Mouse (Mus musculus) liver, embryonic 13.5 days (tissue): Measurements from ENCODE around the gene Appbp2. TPM values are rescaled to one million over a fixed set of nuclear protein-coding genes. Genes with fewer than 3 reads are reported as not detected.
A peak's percentile ranks its signal among the peaks of the same experiment; 100 is the strongest.
"Not testable (repeated sequence)": the region's sequence is repeated elsewhere in the genome, so short reads cannot be mapped to it uniquely, and the experiment has no call there.

ENCODE experiments used
- ATAC-seq: fragments of 200-750 bp; cut with Nextera tagmentation; 2 replicates; pipeline ENCODE4 v1.8.0; 2017; ENCODE audit warnings: low read depth, mild to moderate bottlenecking, moderate number of reproducible peaks, moderate library complexity
- DNase-seq: peaks from one replicate; pipeline ENCODE4 v3.0.0; 2022
- H3K27ac ChIP-seq: fragments of 300-500 bp; sonication (generic); 2 replicates; pipeline ENCODE4 v1.5.1; 2015; ENCODE audit warnings: moderate library complexity, mild to moderate bottlenecking, inconsistent platforms
- H3K27me3 ChIP-seq: fragments of 300-500 bp; sonication (generic); 2 replicates; pipeline ENCODE4 v1.6.1; 2015; ENCODE audit warnings: mild to moderate bottlenecking, inconsistent platforms
- H3K36me3 ChIP-seq: fragments of 300-500 bp; sonication (generic); 2 replicates; pipeline ENCODE4 v1.6.1; 2015; ENCODE audit warnings: mild to moderate bottlenecking, inconsistent platforms
- H3K4me1 ChIP-seq: fragments of 300-500 bp; sonication (generic); replicated peaks from 2 replicates; pipeline ENCODE4 v1.6.1; 2015; ENCODE audit warnings: inconsistent platforms
- H3K4me2 ChIP-seq: fragments of 300-500 bp; sonication (generic); 2 replicates; pipeline ENCODE4 v1.6.1; 2015; ENCODE audit warnings: inconsistent platforms, mild to moderate bottlenecking, moderate library complexity
- H3K4me3 ChIP-seq: fragments of 300-500 bp; sonication (generic); replicated peaks from 2 replicates; pipeline ENCODE4 v1.5.1; 2015; ENCODE audit warnings: mild to moderate bottlenecking, inconsistent platforms
- H3K9ac ChIP-seq: fragments of 300-500 bp; sonication (generic); 2 replicates; pipeline ENCODE4 v1.6.1; 2015; ENCODE audit warnings: mild to moderate bottlenecking, inconsistent platforms
- H3K9me3 ChIP-seq: fragments of 300-500 bp; sonication (generic); replicated peaks from 2 replicates; pipeline ENCODE4 v1.6.1; 2016; ENCODE audit warnings: inconsistent platforms
- WGBS: fragments of 180-500 bp; shearing (Covaris S2); methylation state at CpG from one replicate; pipeline ENCODE4 v1.1.7; 2015; ENCODE audit not compliant: insufficient replicate concordance; 5-methylcytosine and 5-hydroxymethylcytosine counted together
- polyA plus RNA-seq: library from polyadenylated mRNA; unstranded; fragments of >200 nt; fragmentation: Nextera tagmentation; extraction: Ambion mirVana; gene quantifications from 2 replicates; pipeline ENCODE4 v1.2.1, GENCODE M21; 2015

Gene Appbp2
- polyA plus RNA-seq, 1 experiment from 2014 or later, result 15.7 TPM

DNA sequence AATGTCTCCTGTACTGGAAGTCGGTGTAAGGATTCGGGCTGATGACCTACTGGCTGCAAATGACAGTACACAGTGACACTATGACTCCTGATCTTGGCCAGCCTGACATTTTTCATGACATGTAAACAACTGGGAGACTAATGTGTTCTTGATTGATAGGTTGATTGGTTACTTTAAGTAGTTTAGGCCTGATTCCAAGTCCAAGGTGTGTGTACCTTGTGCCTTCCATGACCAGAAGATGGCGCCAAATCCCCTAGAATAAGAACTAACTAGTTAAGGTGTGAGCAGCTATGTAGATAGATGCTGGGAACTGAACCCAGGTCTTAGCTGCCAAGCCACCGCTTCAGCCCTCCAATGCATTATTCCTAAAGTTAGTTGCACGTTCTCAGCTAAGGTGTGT is 50.8 kb downstream of the Appbp2 start:
- ATAC-seq (peak; percentile 42; the same call in 1 of the 2 replicates), DNase-seq (peak; percentile 57)
- H3K9me3 ChIP-seq, result no peaks in the 10 kb centered on the region
- H3K36me3 ChIP-seq, result peaks cover 4% of the 10 kb centered on the region; the same call in 1 of the 2 replicates
- no peak overlapping the region for H3K27ac ChIP-seq
- no peak overlapping the region for H3K4me3 ChIP-seq
- no peak overlapping the region for H3K4me2 ChIP-seq
- no peaks in the 10 kb centered on the region for H3K27me3 ChIP-seq
- no peak overlapping the region for H3K9ac ChIP-seq
- 71% methylated on average over 5 of the region's 5 CpGs for WGBS
- peaks cover 19% of the 10 kb centered on the region for H3K4me1 ChIP-seq

GRCm38 (mm10) chr11:85183284-85183779 is 51.6 kb downstream of the Appbp2 start:
- peak overlapping the region; percentile 61 for H3K4me3 ChIP-seq
- no peak overlapping the region for H3K27ac ChIP-seq
- H3K9me3 ChIP-seq, result no peaks in the 10 kb centered on the region
- peak overlapping the region; percentile 67 for H3K9ac ChIP-seq
- no peaks in the 10 kb centered on the region for H3K36me3 ChIP-seq
- H3K27me3 ChIP-seq, result no peaks in the 10 kb centered on the region
- 35% methylated on average over 13 of the region's 13 CpGs for WGBS
- DNase-seq (no peak), ATAC-seq (0 out of 2 replicates have a peak, but pooled peaks have one; percentile 21)
- H3K4me2 ChIP-seq, result peak overlapping the region; percentile 78
- peaks cover 12% of the 10 kb centered on the region for H3K4me1 ChIP-seq

DNA sequence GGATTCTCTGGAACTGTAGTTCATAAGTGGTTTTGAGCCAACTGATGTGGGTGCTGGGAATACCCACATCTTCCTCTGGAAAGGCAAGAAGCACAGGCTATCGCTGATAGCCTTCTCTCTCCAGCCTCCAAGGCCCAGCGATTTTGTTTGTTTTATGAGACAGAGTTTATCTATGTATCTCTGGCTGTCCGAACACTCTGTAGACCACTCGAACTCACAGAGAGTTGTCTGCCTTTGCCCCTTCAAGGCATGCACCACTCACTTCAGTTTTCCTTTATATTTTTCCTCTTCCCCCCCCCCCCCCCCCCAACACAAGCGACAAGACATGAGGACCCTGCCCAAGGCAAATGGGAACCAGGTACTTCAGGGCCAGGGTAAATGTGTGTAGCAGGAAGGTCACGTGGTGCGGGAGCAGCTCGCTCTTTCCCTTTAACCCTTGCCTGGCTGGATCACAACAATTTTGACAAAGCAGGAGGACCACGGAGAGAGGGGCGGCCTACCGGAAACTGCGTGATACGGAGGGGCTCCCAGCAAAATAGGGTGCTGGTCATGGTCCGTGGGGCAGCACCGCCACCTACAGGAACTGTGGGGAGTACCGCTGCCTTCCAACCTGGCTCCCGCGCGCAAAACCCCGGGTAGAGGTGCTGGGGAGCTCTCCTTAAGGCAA is 52.2 kb downstream of the Appbp2 start:
- peak; percentile 79 for ATAC-seq
- peaks cover 12% of the 10 kb centered on the region for H3K4me1 ChIP-seq
- H3K27ac ChIP-seq, result 0 out of 2 replicates have a peak overlapping the region, but pooled peaks have one; percentile 29
- H3K27me3 ChIP-seq, result no peaks in the 10 kb centered on the region
- 4% methylated on average over 20 of the region's 20 CpGs for WGBS
- peak overlapping the region; percentile 78 for H3K4me2 ChIP-seq
- H3K4me3 ChIP-seq, result peak overlapping the region; percentile 61
- H3K36me3 ChIP-seq, result no peaks in the 10 kb centered on the region
- peak; percentile 70 for DNase-seq
- H3K9ac ChIP-seq, result peak overlapping the region; percentile 67
- H3K9me3 ChIP-seq, result no peaks in the 10 kb centered on the region

GRCm38 (mm10) chr11:85178413-85178812 is 56.5 kb downstream of the Appbp2 start:
- H3K9ac ChIP-seq, result no peak overlapping the region
- no peak overlapping the region for H3K4me2 ChIP-seq
- ATAC-seq (no peak), DNase-seq (no peak)
- no peak overlapping the region for H3K4me3 ChIP-seq
- H3K9me3 ChIP-seq, result no peaks in the 10 kb centered on the region
- no peaks in the 10 kb centered on the region for H3K27me3 ChIP-seq
- H3K36me3 ChIP-seq, result no peaks in the 10 kb centered on the region
- H3K27ac ChIP-seq, result no peak overlapping the region
- WGBS, result 60% methylated on average over 4 of the region's 4 CpGs
- H3K4me1 ChIP-seq, result peaks cover 12% of the 10 kb centered on the region

- ATAC-seq (no peak), DNase-seq (no peak)
- Histone ChIP-seq H3K9ac (no peak overlapping the region), H3K4me1 (peaks cover 5% of the 10 kb centered on the region), H3K27ac (no peak overlapping the region), H3K36me3 (no peaks in the 10 kb centered on the region), H3K4me2 (no peak overlapping the region), H3K4me3 (no peak overlapping the region), H3K9me3 (no peaks in the 10 kb centered on the region), H3K27me3 (no peaks in the 10 kb centered on the region)
- WGBS, result 56% methylated on average over 6 of the region's 6 CpGs
Measured at GRCm38 (mm10) chr11:85177761-85178160, 57.2 kb downstream of the Appbp2 start.

- no peak overlapping the region for H3K27ac ChIP-seq
- peaks cover 2% of the 10 kb centered on the region for H3K4me1 ChIP-seq
- H3K27me3 ChIP-seq, result no peaks in the 10 kb centered on the region
- no peak overlapping the region for H3K4me2 ChIP-seq
- H3K36me3 ChIP-seq, result no peaks in the 10 kb centered on the region
- 69% methylated on average over 3 of the region's 3 CpGs for WGBS
- H3K4me3 ChIP-seq, result no peak overlapping the region
- H3K9me3 ChIP-seq, result no peaks in the 10 kb centered on the region
- no peak overlapping the region for H3K9ac ChIP-seq
- ATAC-seq, result no peak
- no peak for DNase-seq
Measured at GRCm38 (mm10) chr11:85175941-85176340, 59.0 kb downstream of the Appbp2 start.

DNA sequence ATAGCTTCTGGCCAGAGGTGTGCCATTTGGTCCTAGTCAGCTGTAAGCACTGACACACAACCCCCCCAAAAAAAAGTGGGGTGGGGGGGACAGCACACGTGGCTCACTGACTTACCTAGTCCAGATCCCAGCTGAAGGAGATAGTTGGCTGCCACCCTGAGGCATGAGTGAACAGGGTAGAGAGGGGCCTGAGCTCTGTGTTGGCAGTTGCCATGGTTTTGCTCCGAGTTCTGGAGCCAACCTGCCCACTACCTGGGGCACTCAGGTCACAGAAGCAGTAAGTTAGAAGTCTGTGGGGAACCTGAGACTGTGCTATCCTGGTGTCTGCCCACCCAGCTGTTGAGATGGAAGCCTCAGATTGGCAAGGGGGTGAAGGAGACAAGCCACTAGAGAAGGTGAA is 64.1 kb downstream of the Appbp2 start:
- no peak overlapping the region for H3K27ac ChIP-seq
- 53% methylated on average over 2 of the region's 2 CpGs for WGBS
- peaks cover 13% of the 10 kb centered on the region for H3K4me1 ChIP-seq
- no peaks in the 10 kb centered on the region for H3K27me3 ChIP-seq
- no peak overlapping the region for H3K4me3 ChIP-seq
- H3K9ac ChIP-seq, result peak overlapping the region; percentile 65; the same call in 1 of the 2 replicates
- peak overlapping the region; percentile 62; the same call in 1 of the 2 replicates for H3K4me2 ChIP-seq
- no peak for DNase-seq
- no peak; the same call in 1 of the 2 replicates for ATAC-seq
- H3K36me3 ChIP-seq, result no peaks in the 10 kb centered on the region
- H3K9me3 ChIP-seq, result no peaks in the 10 kb centered on the region

GRCm38 (mm10) chr11:85170058-85170740 is 64.7 kb downstream of the Appbp2 start, which contains the start of gene 1700125H20Rik:
1700125H20Rik (plus strand) TSS chr11:85170404.
- no peak within 1 kb of the TSS for H3K27ac ChIP-seq
- peak; percentile 98 for ATAC-seq
- H3K27me3 ChIP-seq, result no peaks in the 10 kb centered on the region
- peak within 1 kb of the TSS; percentile 62 for H3K4me2 ChIP-seq
- H3K36me3 ChIP-seq, result no peaks in the 10 kb centered on the region
- peak; percentile 88 for DNase-seq
- peak within 1 kb of the TSS; percentile 30 for H3K4me3 ChIP-seq
- peaks cover 13% of the 10 kb centered on the region for H3K4me1 ChIP-seq
- no peaks in the 10 kb centered on the region for H3K9me3 ChIP-seq
- WGBS, result 14% methylated on average over 21 of the region's 21 CpGs
- peak within 1 kb of the TSS; percentile 65 for H3K9ac ChIP-seq

DNA sequence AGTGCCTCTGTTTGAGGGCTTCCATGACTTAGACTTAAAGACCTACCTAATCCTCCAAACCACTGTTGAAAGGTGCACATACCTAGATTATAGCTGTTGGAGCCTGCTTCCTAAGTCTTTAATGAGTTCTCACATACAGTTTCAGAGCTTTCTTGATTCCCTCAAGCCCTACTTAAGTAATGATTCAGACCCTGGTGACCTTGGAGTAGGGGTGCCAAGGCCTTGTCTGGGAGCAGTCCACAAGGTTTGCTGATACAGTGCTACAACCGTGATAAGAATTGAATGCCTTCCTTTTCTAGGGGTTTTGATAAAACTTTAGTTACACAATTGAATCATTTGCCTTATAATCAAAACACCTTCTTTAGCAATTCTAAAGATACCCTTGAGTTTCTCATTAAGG is 67.4 kb downstream of the Appbp2 start:
- Histone ChIP-seq H3K4me3 (no peak overlapping the region), H3K27ac (no peak overlapping the region), H3K36me3 (no peaks in the 10 kb centered on the region), H3K9me3 (no peaks in the 10 kb centered on the region), H3K9ac (no peak overlapping the region), H3K27me3 (no peaks in the 10 kb centered on the region), H3K4me1 (peaks cover 13% of the 10 kb centered on the region), H3K4me2 (no peak overlapping the region)
- no peak for DNase-seq
- 47% methylated on average over 1 of the region's 1 CpGs for WGBS
- no peak for ATAC-seq

- H3K9ac ChIP-seq, result no peak overlapping the region
- no peak overlapping the region for H3K27ac ChIP-seq
- H3K9me3 ChIP-seq, result no peaks in the 10 kb centered on the region
- H3K4me1 ChIP-seq, result no peaks in the 10 kb centered on the region
- H3K4me3 ChIP-seq, result no peak overlapping the region
- no peaks in the 10 kb centered on the region for H3K36me3 ChIP-seq
- H3K4me2 ChIP-seq, result no peak overlapping the region
- H3K27me3 ChIP-seq, result no peaks in the 10 kb centered on the region
- ATAC-seq, result no peak
- no peak for DNase-seq
Measured at GRCm38 (mm10) chr11:85164371-85164770, 70.6 kb downstream of the Appbp2 start.

DNA sequence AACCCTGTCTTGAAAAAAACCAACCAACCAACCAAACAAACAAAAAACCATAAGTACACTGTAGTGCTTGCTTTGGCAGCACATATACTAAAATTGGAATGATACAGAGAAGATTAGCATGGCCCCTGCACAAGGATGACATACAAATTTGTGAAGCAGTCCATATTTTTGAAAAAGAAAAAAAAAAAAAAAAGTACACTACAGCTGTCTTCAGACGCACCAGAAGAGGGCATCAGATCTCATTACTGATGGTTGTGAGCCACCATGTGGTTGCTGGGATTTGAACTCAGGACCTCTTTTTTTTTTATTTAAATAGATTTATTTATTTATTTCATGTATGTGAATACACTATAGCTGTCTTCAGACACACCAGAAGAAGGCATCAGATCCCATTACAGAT is 71.9 kb downstream of the Appbp2 start:
- H3K36me3 ChIP-seq, H3K9me3 ChIP-seq, H3K4me1 ChIP-seq, ATAC-seq, H3K27ac ChIP-seq, H3K4me3 ChIP-seq, DNase-seq, H3K9ac ChIP-seq, H3K4me2 ChIP-seq: not testable (repeated sequence)
- WGBS, result 66% methylated on average over 1 of the region's 1 CpGs
- peaks cover 11% of the 10 kb centered on the region; the same call in 1 of the 2 replicates for H3K27me3 ChIP-seq
